Mouse (Mus musculus) forebrain, embryonic 16.5 days (tissue): Measurements from ENCODE around the gene Myo1d. TPM values are rescaled to one million over a fixed set of nuclear protein-coding genes. Genes with fewer than 3 reads are reported as not detected.

Experiments
- ATAC-seq: fragments of 200-750 bp; cut with Nextera tagmentation; 2 replicates; pipeline ENCODE4 v1.8.0; 2017; ENCODE audit warnings: mild to moderate bottlenecking, moderate library complexity
- H3K27ac ChIP-seq: fragments of 300-500 bp; sonication (generic); 2 replicates; pipeline ENCODE4 v1.5.1; 2014; ENCODE audit warnings: low read length, control low read depth
- H3K27me3 ChIP-seq: fragments of 300-500 bp; sonication (generic); replicated peaks from 2 replicates; pipeline ENCODE4 v1.6.1; 2014; ENCODE audit warnings: low read length; ENCODE audit not compliant: control insufficient read depth, insufficient read depth
- H3K36me3 ChIP-seq: fragments of 300-500 bp; sonication (generic); 2 replicates; pipeline ENCODE4 v1.6.1; 2014; ENCODE audit not compliant: control insufficient read depth, insufficient read depth
- H3K4me1 ChIP-seq: fragments of 300-500 bp; sonication (generic); replicated peaks from 2 replicates; pipeline ENCODE4 v1.6.1; 2014; ENCODE audit warnings: low read length; ENCODE audit not compliant: control insufficient read depth, insufficient read depth
- H3K4me2 ChIP-seq: fragments of 300-500 bp; sonication (generic); 2 replicates; pipeline ENCODE4 v1.6.1; 2014; ENCODE audit warnings: mild to moderate bottlenecking, low read length, control low read depth
- H3K4me3 ChIP-seq: fragments of 300-500 bp; sonication (generic); replicated peaks from 2 replicates; pipeline ENCODE4 v1.5.1; 2014; ENCODE audit warnings: mild to moderate bottlenecking, low read length, control low read depth
- H3K9ac ChIP-seq: fragments of 300-500 bp; sonication (generic); replicated peaks from 2 replicates; pipeline ENCODE4 v1.6.1; 2014; ENCODE audit warnings: low read depth, low read length, control low read depth
- H3K9me3 ChIP-seq: fragments of 300-500 bp; sonication (generic); 2 replicates; pipeline ENCODE4 v1.6.1; 2016; ENCODE audit warnings: low read length; ENCODE audit not compliant: control insufficient read depth
- WGBS: fragments of 180-500 bp; shearing (Covaris S2); extraction: QIAGEN DNeasy Blood & Tissue Kit; methylation state at CpG from one replicate; pipeline ENCODE4 v1.1.7; 2014; 5-methylcytosine and 5-hydroxymethylcytosine counted together
- polyA plus RNA-seq: library from polyadenylated mRNA; unstranded; fragments of >200 nt; fragmentation: Nextera tagmentation; extraction: Ambion mirVana; gene quantifications from 2 replicates; pipeline ENCODE4 v1.2.1, GENCODE M21; 2015

Gene Myo1d
- polyA plus RNA-seq, 1 experiment from 2014 or later: 2.2 TPM

DNA sequence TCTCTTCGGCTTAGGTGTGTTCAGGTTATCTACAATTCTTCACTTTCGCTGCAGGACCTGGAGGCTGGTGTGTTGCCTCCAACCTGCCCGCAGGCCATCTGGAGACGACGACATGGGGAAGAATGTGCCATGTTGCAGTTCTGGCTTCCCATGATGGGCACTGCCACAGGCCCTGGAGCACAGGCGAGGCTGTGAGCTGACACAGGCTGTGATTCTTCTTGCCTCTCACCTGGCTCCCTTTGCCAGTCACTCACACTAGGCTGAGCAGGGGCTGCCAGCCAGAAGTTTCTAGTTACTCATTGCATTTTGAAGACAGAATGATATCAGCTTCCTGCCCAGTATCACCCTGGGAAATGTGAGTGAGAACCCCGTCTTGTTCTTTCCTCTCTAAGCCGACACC is 250.7 kb downstream of the Myo1d start:
- H3K9me3 ChIP-seq: no peaks in the 10 kb centered on the region
- H3K9ac ChIP-seq: no peak overlapping the region
- 82% methylated on average over 8 of the region's 8 CpGs for WGBS
- no peak overlapping the region for H3K4me3 ChIP-seq
- ATAC-seq: no peak
- no peaks in the 10 kb centered on the region for H3K36me3 ChIP-seq
- no peak overlapping the region for H3K4me2 ChIP-seq
- H3K27me3 ChIP-seq: no peaks in the 10 kb centered on the region
- peaks cover 4% of the 10 kb centered on the region; the same call in 1 of the 2 replicates for H3K4me1 ChIP-seq
- H3K27ac ChIP-seq: no peak overlapping the region

DNA sequence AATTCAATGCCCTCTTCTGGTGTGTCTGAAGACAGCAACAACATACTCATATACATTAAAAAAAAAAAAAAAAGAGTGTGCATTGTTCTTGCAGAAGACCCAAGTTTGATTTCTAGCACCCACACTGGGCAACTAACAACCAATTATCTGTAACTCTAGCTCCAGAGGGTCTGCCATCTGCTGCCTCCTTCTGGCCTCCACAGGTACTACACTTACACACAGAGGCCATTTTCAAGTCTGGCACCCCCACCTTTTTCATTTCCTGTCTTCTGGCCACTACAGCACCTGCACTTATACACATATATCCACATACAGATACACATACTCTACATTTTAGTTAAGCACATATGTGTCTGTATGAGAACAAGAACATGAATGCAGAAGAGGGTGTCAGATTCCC is 252.1 kb downstream of the Myo1d start:
- no peak overlapping the region for H3K9ac ChIP-seq
- H3K9me3 ChIP-seq: no peaks in the 10 kb centered on the region
- peaks cover 4% of the 10 kb centered on the region; the same call in 1 of the 2 replicates for H3K4me1 ChIP-seq
- no peak overlapping the region for H3K4me2 ChIP-seq
- no peaks in the 10 kb centered on the region for H3K27me3 ChIP-seq
- no peaks in the 10 kb centered on the region for H3K36me3 ChIP-seq
- no peak overlapping the region for H3K4me3 ChIP-seq
- no peak for ATAC-seq
- H3K27ac ChIP-seq: no peak overlapping the region

DNA sequence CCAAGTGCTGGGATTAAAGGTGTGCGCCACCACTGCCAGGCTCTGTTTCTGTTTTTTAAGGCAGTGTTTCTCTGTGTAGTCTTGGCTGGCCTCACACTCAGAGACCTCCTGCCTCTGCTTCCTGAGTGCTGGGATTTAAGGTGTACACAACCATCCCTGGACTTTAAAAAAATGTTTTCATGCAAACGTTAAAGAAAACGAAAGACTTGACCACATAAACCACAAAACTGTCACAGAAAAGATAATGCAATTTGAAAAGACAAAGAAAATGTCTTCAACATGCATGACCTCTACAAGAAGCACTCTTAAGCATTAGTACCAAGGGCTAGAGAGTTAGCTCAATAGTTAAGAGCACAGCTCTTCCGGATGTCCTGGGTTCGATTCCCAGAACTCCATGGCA is 255.6 kb downstream of the Myo1d start:
- no peak for ATAC-seq
- Histone ChIP-seq H3K27ac (no peak overlapping the region), H3K9me3 (no peaks in the 10 kb centered on the region), H3K4me2 (no peak overlapping the region), H3K4me1 (peaks cover 14% of the 10 kb centered on the region), H3K9ac (no peak overlapping the region), H3K4me3 (no peak overlapping the region), H3K36me3 (no peaks in the 10 kb centered on the region), H3K27me3 (no peaks in the 10 kb centered on the region)
- WGBS: 94% methylated on average over 5 of the region's 5 CpGs

- Histone ChIP-seq H3K4me3 (no peak overlapping the region), H3K4me1 (peaks cover 21% of the 10 kb centered on the region), H3K4me2 (no peak overlapping the region), H3K9ac (no peak overlapping the region), H3K27me3 (no peaks in the 10 kb centered on the region), H3K9me3 (no peaks in the 10 kb centered on the region), H3K36me3 (no peaks in the 10 kb centered on the region), H3K27ac (no peak overlapping the region)
- 65% methylated on average over 4 of the region's 4 CpGs for WGBS
- ATAC-seq: no peak
These were observed 256.4 kb downstream of the Myo1d start for GRCm38 (mm10) chr11:80523410-80523809.

DNA sequence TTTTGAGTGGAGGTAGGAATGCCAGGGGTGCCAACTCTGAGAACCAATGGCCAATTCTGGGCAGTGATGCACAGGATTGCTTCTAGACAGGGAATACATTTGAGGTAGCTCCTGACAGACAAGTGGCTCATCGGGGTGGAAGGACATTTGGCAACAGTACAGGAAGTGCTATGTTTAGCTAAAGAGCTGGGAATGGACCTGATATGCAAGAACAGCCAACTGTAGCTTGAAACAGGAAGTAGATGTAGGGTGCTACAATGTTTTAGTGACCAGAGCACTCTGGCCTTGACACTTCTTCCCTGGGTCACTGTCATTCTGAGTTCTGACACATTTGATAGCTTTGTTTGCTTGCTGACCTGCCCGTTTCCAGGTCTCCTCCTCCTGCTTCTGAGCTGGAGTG is 257.0 kb downstream of the Myo1d start:
- H3K4me1 ChIP-seq: peaks cover 27% of the 10 kb centered on the region
- ATAC-seq: no peak
- H3K9ac ChIP-seq: no peak overlapping the region
- 83% methylated on average over 2 of the region's 2 CpGs for WGBS
- H3K4me3 ChIP-seq: no peak overlapping the region
- no peaks in the 10 kb centered on the region for H3K36me3 ChIP-seq
- no peaks in the 10 kb centered on the region for H3K9me3 ChIP-seq
- H3K4me2 ChIP-seq: no peak overlapping the region
- no peak overlapping the region for H3K27ac ChIP-seq
- no peaks in the 10 kb centered on the region for H3K27me3 ChIP-seq

- 66% methylated on average over 2 of the region's 2 CpGs for WGBS
- Histone ChIP-seq H3K4me3 (no peak overlapping the region), H3K27ac (no peak overlapping the region), H3K27me3 (no peaks in the 10 kb centered on the region), H3K4me1 (peaks cover 39% of the 10 kb centered on the region), H3K36me3 (no peaks in the 10 kb centered on the region), H3K9me3 (no peaks in the 10 kb centered on the region), H3K9ac (no peak overlapping the region), H3K4me2 (no peak overlapping the region)
- no peak for ATAC-seq
These were observed 258.7 kb downstream of the Myo1d start for GRCm38 (mm10) chr11:80521148-80521547.

- peak; percentile 99 for ATAC-seq
These were observed 261.1 kb downstream of the Myo1d start for GRCm38 (mm10) chr11:80518421-80519367.

DNA sequence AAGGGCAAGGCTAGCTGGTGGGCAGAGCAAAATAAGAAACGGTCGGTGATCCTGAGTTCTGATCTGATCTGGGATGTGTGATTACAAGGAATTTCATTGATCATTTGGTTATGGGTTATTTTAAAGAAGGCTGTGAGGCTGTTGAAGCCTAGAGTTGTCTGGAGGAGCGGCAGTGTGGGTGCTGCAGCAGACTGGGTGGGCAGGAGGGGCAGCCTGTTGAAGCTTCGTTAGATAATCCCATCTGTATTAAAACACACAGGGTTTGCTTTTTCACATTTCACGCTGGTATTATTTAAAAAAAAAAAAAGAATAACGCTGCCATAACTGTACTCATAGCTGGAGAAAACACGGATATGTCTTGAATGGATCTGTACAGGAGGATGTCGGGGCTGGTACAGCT is 263.9 kb downstream of the Myo1d start:
- Histone ChIP-seq H3K4me1 (peaks cover 56% of the 10 kb centered on the region), H3K4me2 (no peak overlapping the region), H3K27me3 (no peaks in the 10 kb centered on the region), H3K9ac (no peak overlapping the region), H3K4me3 (no peak overlapping the region), H3K9me3 (no peaks in the 10 kb centered on the region), H3K36me3 (no peaks in the 10 kb centered on the region), H3K27ac (peak overlapping the region; percentile 73)
- no peak for ATAC-seq
- WGBS: 59% methylated on average over 8 of the region's 8 CpGs

More at GRCm38 (mm10) chr11:80518421-80519367, 261.1 kb downstream of the Myo1d start:
- Histone ChIP-seq H3K9ac (peak overlapping the region; percentile 62), H3K4me2 (peak overlapping the region; percentile 22), H3K36me3 (no peaks in the 10 kb centered on the region), H3K4me3 (no peak overlapping the region), H3K27me3 (no peaks in the 10 kb centered on the region), H3K4me1 (peaks cover 54% of the 10 kb centered on the region), H3K27ac (peak overlapping the region; percentile 99), H3K9me3 (no peaks in the 10 kb centered on the region)
- 14% methylated on average over 9 of the region's 9 CpGs for WGBS

DNA sequence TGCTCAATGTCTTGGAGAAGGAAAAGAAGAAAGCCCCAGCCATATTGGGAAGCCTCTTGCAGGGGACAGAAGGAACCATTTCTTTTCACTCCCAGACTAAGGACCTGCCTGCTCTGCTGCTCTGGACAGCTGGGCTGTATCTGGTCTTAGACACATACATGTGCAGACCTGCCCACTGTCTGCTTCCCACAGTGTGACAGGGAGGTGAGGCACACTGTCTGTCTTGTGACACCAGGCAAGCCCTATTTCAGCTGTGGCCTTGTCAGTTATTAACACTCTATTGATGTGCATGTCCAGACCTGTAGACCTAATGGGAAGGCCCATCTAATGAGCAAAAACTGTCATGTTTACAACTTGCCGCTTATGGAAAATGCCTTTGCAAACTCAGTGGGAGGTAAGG is 264.5 kb downstream of the Myo1d start:
- H3K27ac ChIP-seq: peak overlapping the region; percentile 73
- WGBS: 41% methylated on average over 1 of the region's 1 CpGs
- ATAC-seq: no peak
- H3K4me1 ChIP-seq: peaks cover 56% of the 10 kb centered on the region
- no peak overlapping the region for H3K4me2 ChIP-seq
- H3K4me3 ChIP-seq: no peak overlapping the region
- H3K9ac ChIP-seq: no peak overlapping the region
- no peaks in the 10 kb centered on the region for H3K9me3 ChIP-seq
- no peaks in the 10 kb centered on the region for H3K36me3 ChIP-seq
- H3K27me3 ChIP-seq: no peaks in the 10 kb centered on the region
